Mouse (Mus musculus) intestine, postnatal 0 days (tissue): Measurements from ENCODE around the gene Slc4a1. TPM values are rescaled to one million over a fixed set of nuclear protein-coding genes. Genes with fewer than 3 reads are reported as not detected.

ENCODE experiments used
- ATAC-seq: fragments of 200-750 bp; cut with Nextera tagmentation; 2 replicates; pipeline ENCODE4 v1.8.0; 2017; ENCODE audit warnings: mild to moderate bottlenecking, moderate TSS enrichment, moderate library complexity
- H3K27ac ChIP-seq: fragments of 300-500 bp; sonication (generic); 2 replicates; pipeline ENCODE4 v1.5.1; 2014; ENCODE audit warnings: mild to moderate bottlenecking, low read depth, low read length, moderate library complexity
- H3K27me3 ChIP-seq: fragments of 300-500 bp; sonication (generic); replicated peaks from 2 replicates; pipeline ENCODE4 v1.6.1; 2014; ENCODE audit warnings: low read length, mixed read lengths; ENCODE audit not compliant: control insufficient read depth, insufficient read depth
- H3K36me3 ChIP-seq: fragments of 300-500 bp; sonication (generic); 2 replicates; pipeline ENCODE4 v1.6.1; 2014; ENCODE audit warnings: mild to moderate bottlenecking, moderate library complexity; ENCODE audit not compliant: control insufficient read depth, insufficient read depth
- H3K4me1 ChIP-seq: fragments of 300-500 bp; sonication (generic); replicated peaks from 2 replicates; pipeline ENCODE4 v1.6.1; 2014; ENCODE audit warnings: antibody characterized with exemption, low read length, mixed read lengths; ENCODE audit not compliant: control insufficient read depth, insufficient read depth
- H3K4me2 ChIP-seq: fragments of 300-500 bp; sonication (generic); replicated peaks from 2 replicates; pipeline ENCODE4 v1.6.1; 2014; ENCODE audit warnings: low read depth, mild to moderate bottlenecking, moderate library complexity
- H3K4me3 ChIP-seq: fragments of 300-500 bp; sonication (generic); 2 replicates; pipeline ENCODE4 v1.5.1; 2014; ENCODE audit warnings: low read depth, low read length
- H3K9ac ChIP-seq: fragments of 300-500 bp; sonication (generic); 2 replicates; pipeline ENCODE4 v1.6.1; 2014; ENCODE audit warnings: mild to moderate bottlenecking, low read depth, low read length
- H3K9me3 ChIP-seq: fragments of 300-500 bp; sonication (generic); 2 replicates; pipeline ENCODE4 v1.6.1; 2016; ENCODE audit warnings: mixed run types; ENCODE audit not compliant: control insufficient read depth
- CTCF ChIP-seq: sonication (generic); IDR thresholded peaks from 2 replicates; pipeline ENCODE4 v1.5.1; 2016; ENCODE audit warnings: low read depth, mild to moderate bottlenecking, control low read depth, antibody characterized with exemption, moderate library complexity
- WGBS: fragments of 180-500 bp; shearing (Covaris S2); extraction: QIAGEN DNeasy Blood & Tissue Kit; methylation state at CpG from one replicate; pipeline ENCODE4 v1.1.7; 2014; 5-methylcytosine and 5-hydroxymethylcytosine counted together
- polyA plus RNA-seq: library from polyadenylated mRNA; unstranded; fragments of >200 nt; fragmentation: Nextera tagmentation; extraction: Ambion mirVana; gene quantifications from 2 replicates; pipeline ENCODE4 v1.2.1, GENCODE M21; 2015

Gene Slc4a1
- polyA plus RNA-seq, 1 experiment from 2014 or later, result 0.29 TPM

DNA sequence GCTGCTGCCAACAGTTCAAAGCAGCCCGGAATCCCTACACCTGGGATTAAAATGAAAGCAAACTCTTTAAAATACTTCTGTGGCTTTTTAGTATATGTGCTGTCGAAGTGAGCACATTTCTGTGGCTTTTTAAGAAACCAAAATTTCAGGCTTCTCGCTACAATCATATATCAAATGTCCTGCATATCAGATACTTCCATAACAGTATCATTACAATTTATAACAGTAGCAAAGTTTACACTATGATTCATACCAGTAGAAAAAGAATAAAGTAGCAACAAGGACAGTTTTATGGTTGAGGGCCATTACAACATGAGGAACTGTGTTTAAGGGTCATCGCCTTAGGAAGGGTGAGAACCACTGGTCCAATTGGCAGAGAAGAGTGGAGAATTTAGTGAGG, 24.9 kb downstream of the Slc4a1 start:
- no peak for ATAC-seq
- Histone ChIP-seq H3K9ac (no peak overlapping the region), H3K27ac (no peak overlapping the region), H3K4me2 (no peak overlapping the region), H3K4me3 (no peak overlapping the region), H3K27me3 (no peaks in the 10 kb centered on the region), H3K9me3 (no peaks in the 10 kb centered on the region), H3K4me1 (no peaks in the 10 kb centered on the region; the same call in 1 of the 2 replicates), H3K36me3 (no peaks in the 10 kb centered on the region)
- 78% methylated on average over 4 of the region's 4 CpGs for WGBS
- no peak for TF ChIP-seq CTCF

DNA sequence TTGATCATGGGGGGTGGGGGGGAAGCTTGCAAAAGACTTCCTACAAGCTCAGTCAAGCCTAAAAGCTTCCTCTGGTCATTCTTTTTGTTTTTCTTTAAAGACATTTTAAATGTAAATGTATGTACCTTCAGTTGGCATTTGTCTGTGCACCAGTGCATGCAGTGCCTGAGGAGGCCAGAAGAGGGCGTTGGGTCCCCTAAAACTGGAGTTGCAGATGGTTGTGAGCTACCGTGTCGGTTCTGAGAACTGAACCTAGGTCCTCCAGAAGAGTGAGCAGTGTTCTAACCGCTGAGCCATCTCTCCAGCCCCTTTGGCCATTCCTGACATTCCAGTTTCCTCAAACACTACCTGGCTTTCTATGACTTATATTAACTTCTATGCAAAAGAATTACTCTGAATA, 26.4 kb downstream of the Slc4a1 start:
- Histone ChIP-seq H3K4me2 (no peak overlapping the region), H3K4me3 (no peak overlapping the region), H3K27ac (no peak overlapping the region), H3K9me3 (no peaks in the 10 kb centered on the region), H3K9ac (no peak overlapping the region), H3K36me3 (no peaks in the 10 kb centered on the region), H3K4me1 (no peaks in the 10 kb centered on the region; the same call in 1 of the 2 replicates), H3K27me3 (no peaks in the 10 kb centered on the region)
- 66% methylated on average over 4 of the region's 4 CpGs for WGBS
- peak; percentile 43 for TF ChIP-seq CTCF
- no peak for ATAC-seq

DNA sequence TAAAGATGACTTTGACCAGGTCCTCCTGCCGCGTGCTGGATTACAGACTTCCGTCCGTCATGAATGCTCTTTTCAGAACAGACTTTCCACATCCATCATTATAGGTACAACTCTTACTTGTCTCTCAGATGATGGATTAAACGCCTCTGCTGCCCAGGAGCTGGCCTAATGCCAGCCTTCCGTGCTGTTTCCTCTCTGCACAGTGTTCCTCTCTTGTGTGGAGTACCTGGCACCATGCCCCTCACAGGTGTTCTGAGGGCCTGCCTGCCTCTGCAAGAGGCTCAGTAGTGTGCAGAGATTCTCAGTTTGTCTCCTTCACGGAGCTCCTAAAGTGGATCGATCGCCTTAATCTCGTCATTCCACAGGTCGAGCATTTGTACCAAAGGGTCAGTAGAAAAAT, 26.8 kb downstream of the Slc4a1 start:
- Histone ChIP-seq H3K4me2 (no peak overlapping the region), H3K27me3 (no peaks in the 10 kb centered on the region), H3K9ac (no peak overlapping the region), H3K9me3 (no peaks in the 10 kb centered on the region), H3K36me3 (no peaks in the 10 kb centered on the region), H3K4me1 (no peaks in the 10 kb centered on the region; the same call in 1 of the 2 replicates), H3K27ac (no peak overlapping the region), H3K4me3 (no peak overlapping the region)
- WGBS, result 71% methylated on average over 11 of the region's 11 CpGs
- ATAC-seq, result no peak
- TF ChIP-seq CTCF, result no peak

DNA sequence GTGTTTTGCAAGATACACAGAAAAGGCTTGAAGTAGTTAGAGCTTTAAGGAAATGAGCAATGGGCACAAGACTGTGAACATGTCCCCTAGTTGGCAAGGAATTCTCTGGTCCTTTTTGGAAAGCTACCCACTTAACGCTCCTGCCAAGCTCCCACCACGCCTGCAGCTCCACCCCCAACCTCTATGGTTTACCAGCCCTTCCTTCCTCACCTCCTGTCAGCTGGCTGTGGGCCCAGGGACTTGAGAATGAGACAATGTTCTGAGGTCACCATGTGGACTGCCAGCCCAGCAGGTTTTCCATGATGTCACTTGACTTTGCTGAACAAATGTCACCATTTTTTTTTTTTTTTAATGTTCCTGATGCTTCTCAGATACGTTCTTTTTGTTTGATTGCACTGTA, 27.4 kb downstream of the Slc4a1 start:
- no peak overlapping the region for H3K9ac ChIP-seq
- no peak for ATAC-seq
- H3K36me3 ChIP-seq, result no peaks in the 10 kb centered on the region
- 40% methylated on average over 3 of the region's 3 CpGs for WGBS
- H3K4me1 ChIP-seq, result no peaks in the 10 kb centered on the region; the same call in 1 of the 2 replicates
- H3K4me3 ChIP-seq, result no peak overlapping the region
- no peak for TF ChIP-seq CTCF
- H3K9me3 ChIP-seq, result no peaks in the 10 kb centered on the region
- H3K27me3 ChIP-seq, result no peaks in the 10 kb centered on the region
- H3K27ac ChIP-seq, result no peak overlapping the region
- H3K4me2 ChIP-seq, result no peak overlapping the region

DNA sequence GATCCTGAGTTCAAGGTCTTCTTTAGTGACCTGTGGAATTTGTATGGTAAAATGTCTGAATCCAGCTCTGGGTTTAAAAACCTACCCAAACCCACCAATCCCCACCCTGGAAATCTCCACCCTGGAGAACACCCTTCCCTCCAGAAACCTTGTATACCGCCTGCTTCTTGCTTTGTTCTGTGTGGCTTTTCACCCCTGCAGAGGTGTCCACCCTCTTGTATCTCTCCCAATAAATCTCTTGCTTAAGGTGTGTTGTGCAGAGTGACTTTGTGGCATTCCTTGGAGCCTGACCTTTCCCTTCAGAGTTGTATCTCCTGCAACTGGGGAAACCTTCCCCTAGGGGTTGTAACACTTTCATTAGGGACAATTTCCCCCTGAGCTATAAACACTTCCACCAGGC, 28.1 kb downstream of the Slc4a1 start:
- no peak for ATAC-seq
- WGBS, result 53% methylated on average over 1 of the region's 1 CpGs
- TF ChIP-seq CTCF, result no peak

DNA sequence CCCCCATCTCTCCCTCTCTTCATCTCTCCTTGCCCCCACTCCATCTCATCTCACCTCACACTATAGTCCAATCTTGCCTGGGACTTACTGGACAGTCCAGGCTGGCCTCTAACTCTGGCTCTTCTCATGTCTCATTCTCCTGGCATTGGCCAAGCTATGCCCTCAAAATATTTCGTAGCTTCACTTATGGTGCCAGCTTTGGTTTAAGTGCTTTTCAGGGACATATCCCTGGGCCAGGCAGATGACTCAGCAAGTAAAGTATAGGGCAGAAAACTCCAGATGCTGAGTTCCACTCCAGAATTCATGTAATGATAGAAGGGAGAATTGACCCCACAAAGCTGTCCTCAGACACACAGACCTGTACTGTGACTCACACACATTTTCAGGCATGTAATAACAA, 29.8 kb downstream of the Slc4a1 start:
- Histone ChIP-seq H3K4me2 (no peak overlapping the region), H3K4me1 (no peaks in the 10 kb centered on the region; the same call in 1 of the 2 replicates), H3K4me3 (no peak overlapping the region), H3K9me3 (no peaks in the 10 kb centered on the region), H3K9ac (no peak overlapping the region), H3K36me3 (no peaks in the 10 kb centered on the region), H3K27ac (no peak overlapping the region), H3K27me3 (no peaks in the 10 kb centered on the region)
- 75% methylated on average over 1 of the region's 1 CpGs for WGBS
- no peak for TF ChIP-seq CTCF
- ATAC-seq, result no peak

More for the DNA sequence above, 28.1 kb downstream of the Slc4a1 start:
- Histone ChIP-seq H3K4me1 (no peaks in the 10 kb centered on the region; the same call in 1 of the 2 replicates), H3K4me2 (no peak overlapping the region), H3K9ac (no peak overlapping the region), H3K4me3 (no peak overlapping the region), H3K36me3 (no peaks in the 10 kb centered on the region), H3K27ac (no peak overlapping the region), H3K27me3 (no peaks in the 10 kb centered on the region), H3K9me3 (no peaks in the 10 kb centered on the region)

DNA sequence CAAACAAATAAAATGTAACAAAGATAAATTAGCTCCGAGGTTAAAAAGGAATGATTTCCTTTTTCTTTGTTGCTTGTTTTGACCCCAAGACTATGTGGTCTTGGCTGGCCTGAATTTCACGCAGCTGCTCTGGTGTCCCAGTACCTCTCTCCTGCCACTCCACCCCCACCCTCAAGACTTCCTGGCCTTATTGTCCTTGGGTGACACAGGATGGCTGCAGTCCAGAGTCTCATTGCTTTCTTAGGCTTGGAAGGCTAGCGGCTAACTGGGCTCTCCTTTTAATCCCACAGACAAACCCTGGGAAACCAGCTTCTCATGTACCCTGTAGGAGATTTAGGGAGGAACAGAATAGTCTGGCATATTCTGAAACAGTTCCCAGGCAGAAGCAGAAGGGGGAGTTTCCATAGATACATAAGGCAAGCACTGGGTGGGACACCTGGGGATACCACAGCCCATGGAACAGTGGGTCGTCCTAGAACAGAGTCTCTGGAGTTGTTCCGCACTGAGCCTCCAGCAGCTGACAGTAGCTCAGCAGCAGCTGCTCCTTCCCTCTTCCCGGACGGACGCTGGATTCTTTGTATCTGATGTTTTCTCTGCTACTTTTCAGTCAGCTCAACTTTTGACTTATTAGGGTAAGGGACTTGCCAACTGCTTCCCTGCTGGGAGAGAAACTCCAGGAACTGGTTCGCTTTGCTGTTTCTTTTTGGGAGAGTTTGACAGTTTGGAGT, 30.9 kb downstream of the Slc4a1 start:
- Histone ChIP-seq H3K4me1 (no peaks in the 10 kb centered on the region; the same call in 1 of the 2 replicates), H3K27me3 (no peaks in the 10 kb centered on the region), H3K4me2 (no peak overlapping the region), H3K9ac (no peak overlapping the region), H3K27ac (no peak overlapping the region), H3K9me3 (no peaks in the 10 kb centered on the region), H3K36me3 (no peaks in the 10 kb centered on the region), H3K4me3 (no peak overlapping the region)
- no peak for TF ChIP-seq CTCF
- no peak for ATAC-seq
- WGBS, result 47% methylated on average over 9 of the region's 9 CpGs
